Mouse (Mus musculus) heart, postnatal 36 days (tissue): ENCODE data around the gene Rfx3. TPM values are rescaled to one million over a fixed set of nuclear protein-coding genes. Genes with fewer than 3 reads are reported as not detected.

Experiments used
- DNase-seq, 2 experiments: peaks; one replicate each; pipeline ENCODE4 v3.0.0; 2021 to 2022
- intact Hi-C: fragments of 180-260 bp; cut with DNase I; formaldehyde crosslinking; loops from one replicate; pipeline ENCODE4 v1.15.1; 2025
- total RNA-seq, 2 experiments: library from RNA; stranded (reverse); gene quantifications; 2 replicates each; pipeline ENCODE4 v1.2.3; 2021

Gene Rfx3
- total RNA-seq, 2 experiments from 2014 or later = 2.6 to 4.8 TPM

GRCm38 (mm10) chr19:27916446-27916845 is 94.5 kb downstream of the Rfx3 start:
- DNase-seq = no peak
- intact Hi-C loops = no loop called here

- intact Hi-C loops = no loop called here
These were observed 104.0 kb downstream of the Rfx3 start for GRCm38 (mm10) chr19:27906976-27907375.

GRCm38 (mm10) chr19:27905976-27906375 is 105.0 kb downstream of the Rfx3 start:
- no peak for DNase-seq
- intact Hi-C loops = no loop called here

More at GRCm38 (mm10) chr19:27906976-27907375, 104.0 kb downstream of the Rfx3 start:
- no peak for DNase-seq

GRCm38 (mm10) chr19:27905172-27905571 is 105.8 kb downstream of the Rfx3 start:
- no peak for DNase-seq
- intact Hi-C loops = no loop called here

- intact Hi-C loops = no loop called here
- no peak for DNase-seq
These were observed 106.3 kb downstream of the Rfx3 start for GRCm38 (mm10) chr19:27904655-27905054.

- intact Hi-C loops = no loop called here
- DNase-seq = no peak
These were observed 106.8 kb downstream of the Rfx3 start for GRCm38 (mm10) chr19:27904209-27904608.

- no peak for DNase-seq
- intact Hi-C loops = no loop called here
These were observed 108.4 kb downstream of the Rfx3 start for GRCm38 (mm10) chr19:27902601-27903000.

GRCm38 (mm10) chr19:27901693-27902092 is 109.3 kb downstream of the Rfx3 start:
- no peak for DNase-seq
- intact Hi-C loops = no loop called here

GRCm38 (mm10) chr19:27884520-27884919 is 126.4 kb downstream of the Rfx3 start:
- intact Hi-C loops = no loop called here
- DNase-seq = no peak

- intact Hi-C loops = no loop called here
These were observed 133.5 kb downstream of the Rfx3 start for GRCm38 (mm10) chr19:27877429-27877828.

GRCm38 (mm10) chr19:27870794-27871193 is 140.2 kb downstream of the Rfx3 start:
- DNase-seq = no peak
- intact Hi-C loops = no loop called here

More at GRCm38 (mm10) chr19:27877429-27877828, 133.5 kb downstream of the Rfx3 start:
- DNase-seq = no peak

- DNase-seq = no peak
- intact Hi-C loops = no loop called here
These were observed 151.3 kb downstream of the Rfx3 start for GRCm38 (mm10) chr19:27859641-27860040.

- DNase-seq = no peak
- intact Hi-C loops = no loop called here
These were observed 162.0 kb downstream of the Rfx3 start for GRCm38 (mm10) chr19:27848946-27849345.

GRCm38 (mm10) chr19:27847055-27847454 is 163.9 kb downstream of the Rfx3 start:
- intact Hi-C loops = no loop called here

GRCm38 (mm10) chr19:27838635-27839034 is 172.3 kb downstream of the Rfx3 start:
- no peak for DNase-seq
- intact Hi-C loops = no loop called here

More at GRCm38 (mm10) chr19:27847055-27847454, 163.9 kb downstream of the Rfx3 start:
- no peak for DNase-seq

GRCm38 (mm10) chr19:27838041-27838440 is 172.9 kb downstream of the Rfx3 start:
- intact Hi-C loops = no loop called here

GRCm38 (mm10) chr19:27832448-27832847 is 178.5 kb downstream of the Rfx3 start:
- no peak for DNase-seq
- intact Hi-C loops = no loop called here

More at GRCm38 (mm10) chr19:27838041-27838440, 172.9 kb downstream of the Rfx3 start:
- no peak for DNase-seq

GRCm38 (mm10) chr19:27828316-27828715 is 182.7 kb downstream of the Rfx3 start:
- intact Hi-C loops = no loop called here
- no peak for DNase-seq

- DNase-seq = no peak
- intact Hi-C loops = no loop called here
These were observed 193.3 kb downstream of the Rfx3 start for GRCm38 (mm10) chr19:27817661-27818060.

GRCm38 (mm10) chr19:27780030-27780429 is 230.9 kb downstream of the Rfx3 start:
- intact Hi-C loops = no loop called here

GRCm38 (mm10) chr19:27770716-27771265 is 240.2 kb downstream of the Rfx3 start:
- intact Hi-C loops = no loop called here

More at GRCm38 (mm10) chr19:27780030-27780429, 230.9 kb downstream of the Rfx3 start:
- DNase-seq = peak in 1 of 2 experiments; percentile 16

GRCm38 (mm10) chr19:27768444-27768843 is 242.5 kb downstream of the Rfx3 start:
- intact Hi-C loops = no loop called here
- no peak for DNase-seq

More at GRCm38 (mm10) chr19:27770716-27771265, 240.2 kb downstream of the Rfx3 start:
- DNase-seq = no peak

- intact Hi-C loops = no loop called here
- DNase-seq = no peak
These were observed 250.7 kb downstream of the Rfx3 start for GRCm38 (mm10) chr19:27760309-27760708.
